Mouse (Mus musculus) heart, adult 8-10 months (tissue): ENCODE data around the gene S100b. TPM values are rescaled to one million over a fixed set of nuclear protein-coding genes. Genes with fewer than 3 reads are reported as not detected.

Source experiments
- DNase-seq: peaks from one replicate; pipeline ENCODE4 v3.0.0; 2022; ENCODE audit warnings: low spot score
- total RNA-seq, 4 experiments: library from RNA; stranded (reverse); gene quantifications; 2 replicates each; pipeline ENCODE4 v1.2.4; 2022

The S100b gene
- total RNA-seq, result 1 to 10 TPM in 3 of 4 experiments, under 1 TPM in 1; 0.76 to 1.8 (median 1.8) TPM

DNA sequence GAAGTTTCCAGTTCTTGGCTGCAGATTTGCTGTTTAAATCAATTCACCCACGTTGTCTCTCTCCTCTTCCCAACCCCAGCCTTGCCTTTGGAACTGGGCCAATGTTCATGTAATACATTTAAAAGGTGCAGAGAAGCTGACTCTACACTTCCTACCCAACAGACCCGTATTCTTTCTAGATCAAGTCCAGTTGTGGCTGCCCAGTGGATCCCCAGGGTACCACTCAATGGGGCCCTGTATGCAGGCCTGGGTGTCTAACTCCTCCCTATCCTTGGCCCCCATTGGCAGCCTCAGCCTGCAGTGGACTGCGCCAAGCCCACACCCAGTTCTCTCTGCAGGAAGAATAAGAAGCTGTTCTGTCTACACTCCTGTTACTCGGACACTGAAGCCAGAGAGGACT, at the start of gene S100b:
TSS of gene S100b (plus strand) at position 318 of the 400 bp plus-strand sequence.
- DNase-seq, result no peak

DNA sequence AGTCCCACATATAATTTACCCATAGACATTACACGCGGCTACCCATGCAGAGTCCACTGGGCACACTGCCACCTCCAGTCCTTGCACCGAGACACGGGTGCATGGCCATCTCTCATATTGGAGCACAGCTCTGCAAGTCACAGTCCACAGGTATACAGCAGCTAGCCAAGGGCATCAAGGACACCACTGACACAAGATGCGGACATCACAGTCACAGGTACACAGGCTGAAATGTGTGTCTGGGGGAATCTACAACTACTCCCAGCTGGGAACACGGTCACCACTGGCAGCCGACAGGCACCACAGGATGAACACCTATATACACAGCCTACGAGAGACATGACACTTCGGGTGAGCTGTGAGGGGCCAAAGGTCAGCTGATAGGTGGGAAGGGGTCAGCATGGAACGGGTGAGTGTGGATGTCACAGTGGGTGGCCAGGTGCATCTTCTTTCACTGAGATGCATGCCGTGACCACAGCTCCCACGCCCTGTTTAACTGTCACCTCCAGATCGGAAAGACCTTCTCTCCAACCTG, 46.3 kb upstream of the S100b start:
- DNase-seq, result no peak

DNA sequence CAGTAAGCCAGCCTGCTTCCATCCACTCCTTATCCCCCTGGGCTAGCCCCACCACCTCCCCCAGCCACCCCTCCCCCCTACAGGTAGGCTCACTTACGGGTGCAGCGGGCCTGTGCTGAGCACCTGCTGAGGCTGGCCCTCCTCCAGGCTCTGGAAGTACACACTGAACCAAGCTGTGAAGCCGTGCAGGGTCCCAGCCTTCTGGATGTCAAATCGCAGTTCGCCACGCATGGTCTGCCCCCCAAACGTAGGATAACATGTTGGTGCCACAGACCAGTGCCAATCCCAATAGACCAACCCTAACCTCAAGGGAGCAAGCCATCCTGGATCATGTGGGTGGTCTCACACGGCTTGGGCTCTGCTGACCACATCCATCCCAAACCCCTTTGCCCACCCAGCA, 44.4 kb upstream of the S100b start:
- no peak for DNase-seq

DNA sequence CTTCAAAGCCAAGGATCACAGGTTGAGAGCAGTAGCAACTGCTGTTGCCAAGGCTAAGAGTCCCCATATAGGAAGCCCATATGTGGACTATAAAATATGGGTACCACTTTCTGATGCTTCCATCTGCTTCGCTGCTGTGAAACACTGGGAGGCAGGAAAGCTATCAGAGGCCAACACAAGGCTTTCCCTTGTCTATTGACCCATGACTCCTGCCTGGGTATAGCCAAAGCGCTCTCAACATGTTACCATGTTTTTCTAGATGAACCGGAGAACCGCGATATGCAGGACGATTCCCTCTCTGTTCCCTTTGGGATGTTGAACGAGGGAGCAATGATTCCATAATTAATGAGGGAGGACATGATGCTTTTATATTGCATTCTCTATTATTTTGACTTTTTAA, 42.8 kb upstream of the S100b start:
- DNase-seq, result no peak

DNA sequence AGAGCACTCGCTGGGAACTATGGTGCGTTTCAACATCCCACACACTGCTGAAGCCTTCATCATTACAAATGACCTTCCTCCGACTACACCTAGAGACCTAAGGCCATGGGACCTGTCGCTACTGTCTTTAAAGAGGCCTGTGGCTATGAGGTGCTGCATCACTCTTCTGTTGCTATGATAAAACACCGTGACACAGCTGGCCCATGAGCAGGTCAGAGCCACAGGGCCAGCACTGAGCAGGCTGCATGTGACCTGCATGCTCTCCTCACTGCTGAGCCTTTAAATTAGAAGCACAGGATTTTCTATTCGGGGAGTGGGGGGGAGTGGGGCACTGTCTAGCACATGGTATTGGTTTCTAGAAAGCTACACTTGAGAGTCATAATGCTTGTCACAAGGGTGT, 41.5 kb upstream of the S100b start:
- no peak for DNase-seq

DNA sequence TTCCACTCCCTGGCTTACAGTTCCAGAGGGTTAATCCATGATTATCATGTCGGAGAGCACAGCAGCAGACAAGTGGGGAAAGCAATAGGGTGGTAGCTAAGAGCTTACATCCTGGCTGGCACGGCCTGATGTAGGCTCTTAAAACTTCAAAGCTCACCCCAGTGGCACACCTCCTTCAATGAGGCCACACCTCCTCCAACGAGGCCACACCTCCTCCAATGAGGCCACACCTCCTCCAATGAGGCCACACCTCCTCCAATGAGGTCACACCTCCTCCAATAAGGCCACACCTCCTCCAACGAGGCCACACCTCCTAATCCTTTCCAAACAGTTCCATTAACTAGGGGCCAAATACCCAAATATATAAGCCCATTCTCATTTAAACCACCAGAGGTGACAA, 39.5 kb upstream of the S100b start:
- DNase-seq, result no peak

DNA sequence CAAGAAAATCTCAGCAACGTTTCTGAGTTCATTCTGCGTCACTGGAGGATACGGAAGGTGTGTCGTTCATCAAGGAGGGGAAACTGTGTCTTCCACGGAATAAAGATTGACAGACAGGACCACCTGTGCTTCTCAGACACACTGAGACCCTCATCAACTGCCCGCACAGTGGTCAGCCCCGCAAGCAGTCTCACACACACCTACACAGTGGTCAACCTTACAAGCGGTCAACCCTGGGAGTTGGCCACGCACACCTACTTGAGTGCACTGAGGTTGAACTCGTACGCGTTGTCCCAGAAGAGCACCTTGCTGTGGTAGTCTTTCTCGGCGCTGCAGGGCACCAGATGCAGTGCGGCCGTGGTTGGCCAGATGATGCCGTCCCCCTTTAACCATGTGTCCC, 36.6 kb upstream of the S100b start:
- DNase-seq, result no peak

DNA sequence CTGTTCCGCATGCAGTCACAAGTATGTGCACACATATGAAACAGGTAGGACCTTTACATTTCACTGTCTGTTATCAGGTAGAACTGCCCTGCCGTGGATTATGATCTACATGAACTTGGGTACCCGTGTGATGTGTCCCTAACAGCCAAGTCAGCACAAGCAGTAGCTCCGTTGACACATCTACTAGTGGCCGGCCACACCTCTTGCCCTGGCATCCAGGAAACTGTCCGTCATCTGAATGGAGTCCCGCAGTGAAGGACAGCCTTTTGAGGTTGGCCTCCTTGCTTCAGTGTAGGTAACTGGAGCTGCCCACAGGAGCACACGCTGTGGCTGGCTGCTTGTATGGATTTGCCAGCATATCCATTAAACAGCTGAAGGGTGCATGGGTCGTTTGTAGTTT, 35.4 kb upstream of the S100b start:
- DNase-seq, result no peak

DNA sequence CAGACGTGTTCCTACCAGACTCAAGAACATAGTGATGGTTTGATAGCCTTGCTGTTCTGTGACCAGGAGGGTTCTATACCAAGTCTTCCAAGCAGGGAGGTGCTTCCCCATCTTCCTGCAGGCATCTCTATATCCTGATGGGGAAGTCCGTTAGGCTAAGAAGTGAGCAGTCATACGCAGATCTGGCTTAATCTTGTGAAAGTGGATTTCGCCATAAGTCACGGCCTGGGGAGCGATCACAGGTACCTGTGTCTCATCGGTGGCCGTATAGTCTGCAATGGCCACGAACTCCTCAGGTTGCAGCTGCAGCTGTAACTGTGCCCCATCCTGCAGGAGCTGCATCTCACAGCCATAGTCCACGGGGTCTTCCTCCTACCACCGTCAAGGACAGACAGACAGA, 27.7 kb upstream of the S100b start:
- DNase-seq, result no peak

DNA sequence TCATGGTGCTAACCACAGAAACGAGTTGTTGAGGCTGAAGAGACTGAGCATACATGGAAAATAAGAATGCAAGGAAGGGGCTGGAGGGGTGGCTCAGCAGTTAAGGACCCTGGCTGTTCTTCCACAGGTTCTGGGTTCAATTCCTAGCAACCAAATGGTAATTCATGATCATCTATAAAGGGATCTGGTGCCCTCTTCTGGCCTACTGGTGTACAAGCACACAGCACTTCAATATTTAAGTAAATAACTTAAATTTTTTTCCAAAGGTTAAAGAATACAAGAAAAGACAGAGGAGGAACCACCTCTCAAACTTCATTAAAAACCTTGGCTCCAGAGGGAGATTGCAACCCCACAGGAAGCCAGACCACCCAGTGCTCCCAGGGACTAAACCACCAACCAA, 24.0 kb upstream of the S100b start:
- DNase-seq, result no peak

DNA sequence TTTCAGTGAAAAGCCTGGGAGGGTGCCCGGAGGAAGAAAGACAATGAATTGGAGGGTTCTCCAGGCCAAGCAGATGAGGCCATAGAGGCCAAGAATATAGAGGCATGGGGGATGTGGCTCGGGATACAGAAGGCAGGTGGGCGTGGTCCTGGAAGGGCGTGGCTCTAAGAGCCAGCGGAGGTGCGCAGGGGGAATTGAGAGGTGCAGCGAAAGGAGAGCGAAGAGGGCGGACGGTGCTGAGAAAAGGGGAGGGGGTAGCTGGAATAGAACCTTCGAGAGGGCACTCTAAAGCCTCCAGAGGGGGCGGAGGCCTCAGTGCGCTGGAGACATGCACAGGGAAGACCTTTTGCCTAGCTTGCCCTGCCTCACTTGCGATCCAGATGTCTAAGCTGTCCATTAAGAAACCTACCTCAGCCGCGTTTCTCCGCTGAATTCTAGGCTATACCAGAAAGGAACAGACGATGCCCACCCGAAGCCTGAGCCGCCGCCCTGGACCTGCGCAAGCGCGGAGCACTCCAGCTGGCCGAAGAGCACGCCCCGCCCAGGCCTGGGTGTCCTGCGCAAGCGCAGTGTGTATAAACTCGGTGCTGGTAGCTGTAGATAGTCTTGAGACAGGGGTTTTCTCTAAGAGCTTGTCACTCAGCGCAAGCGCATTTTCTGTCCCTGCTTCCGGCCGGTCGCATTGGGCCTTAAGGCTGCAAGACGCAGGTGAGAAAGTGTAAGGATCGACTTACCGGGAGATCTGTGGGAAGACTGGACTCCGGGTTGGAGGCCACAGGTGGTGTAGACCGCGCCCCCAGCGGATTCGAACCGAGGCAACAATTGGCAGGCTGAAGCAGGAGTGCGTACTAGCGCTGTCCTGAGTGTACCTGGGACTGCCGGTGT, 16.1 kb upstream of the S100b start, which contains the start of gene Prmt2:
TSS of gene Prmt2 (minus strand) at position 525 of the 885 bp plus-strand sequence.
- DNase-seq, result peak; percentile 92

DNA sequence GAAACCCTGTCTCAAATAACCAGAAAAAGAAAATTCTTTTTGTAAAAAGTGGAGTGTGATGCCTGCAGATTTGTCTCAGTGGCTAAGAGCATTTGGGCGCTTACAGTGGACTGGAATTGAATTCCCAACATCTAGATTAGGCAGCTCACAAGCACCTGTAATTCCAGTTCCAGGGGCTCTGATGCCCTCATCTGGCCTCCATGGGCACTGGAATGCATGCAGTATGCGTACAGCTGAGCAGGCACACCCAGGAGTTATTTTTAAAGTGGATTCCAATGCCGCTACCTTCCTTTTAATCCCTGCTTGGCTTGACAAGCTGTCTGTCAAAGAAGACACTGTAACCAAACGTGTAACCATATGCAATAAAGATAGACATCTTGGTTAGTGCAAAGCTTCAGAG, 14.3 kb upstream of the S100b start:
- no peak for DNase-seq

DNA sequence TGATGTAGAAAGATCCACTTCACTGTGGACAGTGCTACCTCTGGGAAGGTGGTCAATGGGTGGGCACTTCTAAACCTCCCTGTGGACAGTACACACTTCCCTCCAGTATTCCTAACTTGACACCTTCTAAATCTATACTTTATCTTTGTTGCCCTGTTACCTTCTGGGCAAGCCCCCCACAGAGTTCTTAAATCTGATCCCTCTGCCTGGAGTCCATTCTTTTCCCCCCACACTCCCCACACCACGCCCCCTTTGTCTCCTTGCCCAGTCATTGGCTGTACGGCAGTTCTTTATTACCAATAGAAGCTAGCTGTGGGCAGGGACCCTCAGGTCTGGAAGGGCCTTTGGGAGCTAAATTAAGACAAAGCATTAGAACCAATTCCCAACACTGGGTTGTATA, 8.5 kb upstream of the S100b start:
- no peak for DNase-seq

DNA sequence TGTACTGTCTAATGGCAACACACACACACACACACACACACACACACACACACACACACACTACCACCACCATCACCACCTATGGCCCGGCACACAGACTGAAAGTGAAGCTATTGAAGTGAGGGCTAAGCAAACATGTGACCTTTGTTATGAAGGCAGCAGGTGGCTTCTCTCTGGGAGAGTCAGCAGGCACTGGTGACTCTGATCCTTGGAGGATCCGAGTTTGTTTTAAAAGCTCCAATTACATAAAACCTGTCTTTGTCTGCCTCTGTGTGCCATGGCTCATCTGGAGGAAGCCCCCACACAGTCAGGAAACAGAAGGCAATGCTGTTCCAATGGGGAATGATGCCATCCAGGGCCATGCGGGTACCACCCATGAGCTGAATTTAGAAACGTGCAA, 7.1 kb upstream of the S100b start:
- DNase-seq, result no peak

DNA sequence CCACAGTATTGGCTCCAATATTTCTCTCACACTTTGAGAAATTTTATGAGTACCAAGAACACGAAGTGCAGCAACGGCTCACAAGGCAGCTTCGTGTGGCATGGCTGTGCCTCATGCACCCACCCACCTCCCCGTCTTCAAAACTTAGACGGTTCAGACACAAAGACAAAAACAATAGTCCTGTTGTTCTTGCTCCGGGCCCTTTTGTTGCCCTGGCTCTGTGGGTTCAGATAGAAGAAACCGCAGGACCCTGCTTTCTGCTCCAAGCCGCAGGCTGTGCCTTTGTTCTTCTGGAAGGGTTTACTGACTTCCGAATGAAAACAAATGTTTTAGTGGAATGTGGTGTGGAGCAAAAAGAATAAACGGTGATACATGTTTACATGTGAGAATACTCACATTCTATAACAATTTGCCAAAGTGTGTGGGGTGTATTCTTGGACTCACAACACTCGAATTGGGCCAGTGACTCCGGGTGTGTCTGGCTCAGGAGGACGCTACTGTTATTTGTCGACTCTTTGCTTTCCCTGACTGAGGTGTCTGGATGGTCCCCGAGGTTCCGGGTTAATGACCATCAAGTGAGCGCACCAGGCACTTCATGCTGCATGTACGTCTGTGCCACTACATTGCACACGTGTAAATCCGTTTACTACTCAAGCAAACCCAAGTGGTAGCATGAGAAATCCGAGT, 5.5 kb upstream of the S100b start:
- no peak for DNase-seq

DNA sequence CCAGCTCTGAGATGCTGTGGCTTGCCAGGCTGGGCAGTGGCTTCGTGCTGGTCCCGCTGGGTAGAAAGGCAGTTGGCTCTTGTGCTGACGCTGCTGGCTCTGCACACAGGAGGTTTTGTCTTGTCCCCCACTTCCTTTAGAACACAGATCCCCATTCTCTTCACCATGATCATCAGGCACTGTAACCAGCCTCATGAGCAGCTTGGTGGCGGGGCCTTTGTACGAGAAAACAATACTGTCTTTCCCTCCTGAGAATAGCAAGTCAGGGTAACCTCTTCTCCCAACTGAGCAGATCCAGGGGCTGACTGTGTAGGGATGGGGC, 5.0 kb upstream of the S100b start:
- DNase-seq, result no peak

DNA sequence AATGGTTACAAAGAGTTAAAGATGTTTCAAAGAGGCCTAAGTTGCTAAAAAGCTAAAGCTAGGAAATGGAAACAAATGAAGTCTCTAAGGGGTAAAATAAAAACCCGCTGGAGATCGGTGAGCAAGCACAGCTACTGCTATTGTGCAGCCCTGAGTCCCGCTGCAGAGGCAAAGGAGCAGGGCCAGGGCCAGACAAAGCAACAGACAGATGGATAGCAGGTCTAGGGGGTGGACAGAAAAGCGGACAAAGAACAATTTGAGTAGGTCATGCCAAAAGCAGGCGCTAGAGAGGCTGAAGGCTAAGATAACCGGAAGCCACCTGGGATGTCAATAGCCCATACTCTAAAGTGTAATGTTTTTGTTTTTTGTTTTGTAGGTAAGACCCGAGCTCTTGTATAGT, 2.8 kb upstream of the S100b start:
- no peak for DNase-seq

DNA sequence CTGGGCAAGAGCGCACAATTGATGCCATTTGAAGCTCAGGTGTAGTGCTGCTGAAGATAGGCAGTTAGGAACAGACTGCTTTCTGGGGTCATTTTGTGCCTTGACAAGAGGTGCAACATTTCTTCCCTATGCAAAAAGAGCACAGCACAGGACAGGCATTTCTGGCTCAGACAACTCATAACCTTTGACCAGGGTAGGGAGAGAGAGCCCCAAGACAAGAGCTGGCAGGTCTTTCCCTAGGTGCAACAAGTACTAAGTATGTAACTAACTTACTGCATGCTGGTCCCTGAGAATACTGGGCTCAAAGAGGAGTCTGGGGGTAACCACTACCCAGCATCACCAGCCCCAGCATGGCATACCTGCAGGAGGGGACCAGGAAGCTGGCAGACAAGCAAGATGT, 574 bp upstream of the S100b start:
- DNase-seq, result no peak

DNA sequence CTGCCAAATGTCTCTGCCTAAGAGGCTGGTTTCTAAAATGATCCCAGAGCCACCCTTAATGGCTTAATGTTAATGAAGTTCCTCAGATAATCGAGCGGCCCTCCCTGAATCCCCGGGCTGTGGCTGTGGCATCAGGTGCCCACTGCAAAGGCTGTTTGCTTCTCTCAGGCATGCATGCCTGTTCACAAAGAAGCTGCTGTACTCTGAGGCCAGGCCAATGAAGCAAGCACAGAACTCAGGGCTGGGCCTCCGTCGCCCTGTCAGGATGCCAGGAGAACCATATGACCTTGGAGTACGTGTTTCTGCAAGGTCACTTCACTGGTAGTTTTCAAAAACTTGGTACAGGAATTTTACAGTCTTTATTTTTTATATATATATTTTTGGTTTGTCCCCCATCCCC, 2.0 kb downstream of the S100b start:
- DNase-seq, result no peak

DNA sequence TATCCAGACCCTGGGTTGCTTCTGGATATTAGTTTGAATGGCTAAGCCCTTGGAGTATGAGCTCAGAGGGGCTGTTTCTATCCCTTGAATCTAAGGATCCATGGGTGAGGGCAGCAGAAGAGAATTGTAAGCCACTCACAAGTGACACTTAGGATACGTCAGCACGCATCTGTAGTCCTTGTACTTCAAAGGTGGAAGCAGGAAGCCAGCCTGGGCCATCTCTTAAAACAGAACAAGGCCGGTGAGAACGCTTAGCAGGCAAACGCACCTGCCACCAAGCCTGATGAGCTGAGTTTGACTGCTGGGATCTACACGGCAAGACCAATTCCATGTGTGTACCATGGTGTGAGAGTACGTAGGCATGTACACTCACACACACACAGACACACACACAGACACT, 3.6 kb downstream of the S100b start:
- DNase-seq, result no peak

DNA sequence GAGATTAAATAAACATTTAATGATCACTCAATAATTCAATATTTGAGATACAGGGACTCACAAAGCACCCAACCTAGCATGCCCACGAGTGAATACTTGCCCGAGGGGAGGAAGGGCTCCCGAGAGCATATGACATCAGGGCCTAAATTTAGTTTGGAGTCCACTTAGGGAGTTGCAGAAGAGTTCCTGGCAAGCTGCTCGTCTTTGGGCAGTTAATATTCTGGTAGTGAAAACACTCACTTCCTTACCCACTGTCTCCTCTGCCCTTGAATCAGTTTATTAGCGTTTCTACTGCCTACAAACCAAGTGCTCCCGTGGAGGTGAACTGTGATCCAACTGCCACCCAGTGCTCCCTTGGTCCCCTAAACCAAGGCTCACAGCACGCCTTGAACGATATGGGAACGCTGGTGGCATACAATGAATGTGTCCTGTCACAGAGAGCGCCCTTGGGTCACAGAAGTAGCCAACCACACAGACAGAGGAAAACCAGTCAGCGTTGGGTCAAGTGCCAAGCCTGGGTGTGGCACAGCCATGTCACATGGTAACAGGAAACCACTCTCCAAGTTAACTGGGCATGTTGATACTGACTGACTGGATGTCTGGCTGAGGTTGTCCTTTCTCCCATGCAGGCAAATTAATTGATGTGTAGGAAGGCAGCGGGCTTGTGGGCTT, 4.2 kb downstream of the S100b start:
- DNase-seq, result peak; percentile 80

DNA sequence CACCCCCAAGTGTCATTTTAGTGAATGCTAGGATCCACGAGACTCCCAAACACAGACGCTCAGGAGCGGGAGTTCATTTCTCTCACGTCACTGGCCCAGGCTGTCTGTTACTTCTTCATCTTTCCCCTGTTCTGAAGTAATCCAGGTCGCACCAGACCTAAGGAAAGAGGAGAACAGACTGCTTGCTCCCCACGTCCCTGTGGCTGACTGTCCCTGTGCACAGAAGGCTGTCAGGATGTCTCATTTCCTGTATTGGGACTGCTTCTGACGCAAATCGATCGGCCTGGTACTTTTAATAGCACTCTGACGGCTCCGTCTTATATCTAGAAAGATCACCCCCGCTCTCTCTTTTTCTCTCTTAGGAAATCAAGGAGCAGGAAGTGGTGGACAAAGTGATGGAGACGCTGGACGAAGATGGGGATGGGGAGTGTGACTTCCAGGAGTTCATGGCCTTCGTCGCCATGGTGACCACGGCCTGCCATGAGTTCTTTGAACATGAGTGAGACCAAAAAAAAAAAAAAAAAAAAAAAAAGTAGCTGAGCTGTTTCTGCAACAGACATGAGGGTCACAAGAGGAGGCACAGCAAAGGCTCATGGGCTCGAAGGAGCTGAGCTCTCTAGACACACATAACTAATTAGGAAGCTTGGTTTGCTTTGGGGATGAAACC, 6.0 kb downstream of the S100b start:
- no peak for DNase-seq
